Mouse (Mus musculus): ENCODE measurements around the gene Map2k4. TPM values are rescaled to one million over a fixed set of nuclear protein-coding genes. Genes with fewer than 3 reads are reported as not detected.

Map2k4 gene
- polyA plus RNA-seq, 1 experiment from 2014 or later: 82.5 TPM

DNA sequence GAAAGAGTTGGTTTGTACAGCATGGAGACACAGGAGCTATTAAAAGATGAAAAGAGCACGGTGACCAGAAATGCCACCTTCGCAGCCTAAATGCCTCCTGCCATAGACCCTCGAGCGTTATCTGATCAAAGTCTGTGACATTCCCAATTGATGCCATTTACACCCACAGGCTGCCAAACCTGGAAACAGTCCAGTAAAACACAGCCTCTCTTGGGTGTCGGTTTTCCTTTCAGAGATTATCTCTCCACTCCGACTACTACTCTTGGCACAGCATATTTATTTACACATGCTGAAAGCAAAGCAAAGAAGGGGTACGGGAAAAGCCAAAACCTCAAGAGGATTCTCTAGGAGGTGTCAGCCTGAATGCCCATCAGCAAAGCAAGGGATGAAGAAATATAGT lies 136.7 kb downstream of the Map2k4 start:
- Histone ChIP-seq H3K4me1 (ENCODE audit: control insufficient read depth, insufficient read depth, low read length) (no peaks in the 10 kb centered on the region), H3K4me3 (ENCODE audit: low read length) (no peak overlapping the region), H3K9ac (ENCODE audit: low read depth, low read length) (no peak overlapping the region), H3K27ac (ENCODE audit: low read depth, low read length) (no peak overlapping the region), H3K36me3 (ENCODE audit: control insufficient read depth, insufficient read depth, low read length) (no peaks in the 10 kb centered on the region), H3K9me3 (ENCODE audit: control insufficient read depth, low read length) (no peaks in the 10 kb centered on the region), H3K4me2 (replicated peaks; ENCODE audit: low read depth, low read length) (no peak overlapping the region), H3K27me3 (ENCODE audit: control insufficient read depth, insufficient read depth, low read length) (no peaks in the 10 kb centered on the region)
- 45% methylated on average over 7 of the region's 7 CpGs for WGBS
- ATAC-seq (ENCODE audit: low FRiP score, low TSS enrichment): no peak

DNA sequence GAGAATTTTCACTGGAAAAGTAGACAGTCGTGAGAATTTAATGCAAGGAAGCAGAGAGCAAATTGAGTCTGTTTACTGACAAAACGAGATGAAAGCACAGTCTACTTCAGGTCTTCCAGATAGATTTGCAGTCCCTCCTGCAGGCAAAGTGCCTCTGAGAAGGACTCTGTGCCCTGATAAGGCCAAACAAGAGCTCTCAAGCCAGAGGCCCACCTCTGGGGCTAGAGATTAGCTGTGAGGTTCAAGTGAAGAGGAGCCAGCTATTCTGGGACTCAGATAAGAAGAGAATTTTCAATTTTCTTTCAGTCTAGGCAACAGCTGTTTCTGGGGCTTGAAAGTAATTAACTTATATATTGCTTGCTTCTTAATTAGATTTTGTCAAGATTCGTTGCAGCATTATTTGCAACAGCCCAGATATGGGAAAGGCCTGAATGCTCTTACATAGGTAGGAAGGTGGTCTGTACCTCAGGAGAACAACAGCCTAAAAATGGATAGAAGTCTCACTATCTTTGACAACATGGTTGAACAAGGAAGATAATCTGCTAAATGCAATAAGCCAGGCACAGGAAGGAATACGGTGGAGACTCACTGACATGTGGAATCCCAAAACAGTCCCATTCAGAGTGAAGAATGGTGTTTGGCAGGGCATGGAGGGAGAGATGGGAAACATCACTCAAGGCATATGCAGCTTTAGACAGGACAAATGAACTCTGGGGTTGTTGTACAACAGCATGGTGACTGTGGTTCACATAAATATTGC lies 138.0 kb downstream of the Map2k4 start:
- no peak overlapping the region for H3K4me3 ChIP-seq (ENCODE audit: low read length)
- H3K9me3 ChIP-seq (ENCODE audit: control insufficient read depth, low read length): no peaks in the 10 kb centered on the region
- ATAC-seq (ENCODE audit: low FRiP score, low TSS enrichment): no peak
- no peak overlapping the region for H3K9ac ChIP-seq (ENCODE audit: low read depth, low read length)
- WGBS: 56% methylated on average over 4 of the region's 4 CpGs
- no peaks in the 10 kb centered on the region for H3K27me3 ChIP-seq (ENCODE audit: control insufficient read depth, insufficient read depth, low read length)
- H3K4me1 ChIP-seq (ENCODE audit: control insufficient read depth, insufficient read depth, low read length): no peaks in the 10 kb centered on the region
- no peaks in the 10 kb centered on the region for H3K36me3 ChIP-seq (ENCODE audit: control insufficient read depth, insufficient read depth, low read length)
- no peak overlapping the region for H3K27ac ChIP-seq (ENCODE audit: low read depth, low read length)
- no peak overlapping the region for H3K4me2 ChIP-seq (replicated peaks; ENCODE audit: low read depth, low read length)

DNA sequence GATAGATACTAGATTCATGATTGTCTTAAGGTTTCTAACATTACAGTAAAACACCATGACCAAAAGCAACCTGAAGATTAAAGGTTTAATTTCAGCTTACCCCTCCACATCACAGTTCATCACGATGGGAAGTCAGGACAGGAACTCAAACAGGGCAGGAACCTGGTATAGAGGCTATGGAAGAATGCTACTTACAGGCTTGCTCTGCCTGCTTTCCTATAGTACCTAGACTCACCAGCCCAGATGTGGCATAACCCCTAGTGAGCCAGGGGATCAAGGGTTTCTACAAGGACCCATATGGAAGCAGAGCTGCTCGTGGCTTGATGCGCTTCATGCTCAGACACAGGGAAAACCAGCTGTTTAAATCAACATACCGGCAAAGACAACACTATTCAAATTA lies 138.6 kb downstream of the Map2k4 start:
- Histone ChIP-seq H3K4me1 (ENCODE audit: control insufficient read depth, insufficient read depth, low read length) (no peaks in the 10 kb centered on the region), H3K4me2 (replicated peaks; ENCODE audit: low read depth, low read length) (no peak overlapping the region), H3K9ac (ENCODE audit: low read depth, low read length) (no peak overlapping the region), H3K9me3 (ENCODE audit: control insufficient read depth, low read length) (no peaks in the 10 kb centered on the region), H3K27ac (ENCODE audit: low read depth, low read length) (no peak overlapping the region), H3K36me3 (ENCODE audit: control insufficient read depth, insufficient read depth, low read length) (no peaks in the 10 kb centered on the region), H3K27me3 (ENCODE audit: control insufficient read depth, insufficient read depth, low read length) (no peaks in the 10 kb centered on the region), H3K4me3 (ENCODE audit: low read length) (no peak overlapping the region)
- no peak for ATAC-seq (ENCODE audit: low FRiP score, low TSS enrichment)
- WGBS: 74% methylated on average over 4 of the region's 4 CpGs

DNA sequence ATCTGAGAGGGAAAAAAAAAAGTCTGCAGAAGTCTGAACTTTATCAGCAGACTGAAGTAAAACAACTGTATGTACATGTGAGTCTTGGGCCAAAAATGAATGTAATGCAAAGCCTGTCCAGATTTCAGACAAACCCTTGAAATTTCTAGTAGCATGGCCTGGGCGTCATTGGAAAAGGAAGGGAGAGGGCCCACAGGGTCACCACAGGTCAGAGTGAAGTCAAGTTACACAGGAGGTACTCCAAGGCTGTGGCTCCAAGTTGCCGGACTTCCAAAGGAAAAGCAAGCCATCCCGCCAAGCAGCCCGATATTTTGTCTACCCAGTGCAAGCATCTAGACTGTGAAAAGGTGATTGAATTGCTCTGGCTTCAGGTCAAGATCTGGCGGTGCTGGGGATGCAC lies 141.8 kb downstream of the Map2k4 start:
- WGBS: 39% methylated on average over 5 of the region's 5 CpGs
- Histone ChIP-seq H3K9ac (ENCODE audit: low read depth, low read length) (no peak overlapping the region), H3K27ac (ENCODE audit: low read depth, low read length) (no peak overlapping the region)

DNA sequence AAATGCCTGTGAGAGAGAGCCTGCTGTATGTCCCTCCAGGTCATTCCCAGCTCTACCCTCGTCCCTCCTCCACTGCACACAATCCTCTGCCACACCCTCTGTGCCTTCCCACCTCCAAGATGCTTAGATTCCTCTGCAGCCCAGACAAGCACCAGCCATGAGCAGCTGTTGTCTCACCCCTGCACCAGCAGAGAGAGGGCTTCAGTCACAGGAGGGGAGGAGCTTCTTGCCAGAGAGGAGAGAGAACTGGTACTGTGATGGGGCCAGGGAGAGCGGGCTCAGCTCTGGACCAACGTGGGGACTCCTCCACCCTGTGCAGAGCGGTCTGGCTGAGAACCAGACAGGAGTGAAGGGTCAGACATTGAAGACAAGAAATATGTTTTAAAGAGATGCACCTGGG lies 143.6 kb downstream of the Map2k4 start:
- ATAC-seq (ENCODE audit: low FRiP score, low TSS enrichment): no peak
- H3K4me3 ChIP-seq (ENCODE audit: low read length): no peak overlapping the region
- H3K27me3 ChIP-seq (ENCODE audit: control insufficient read depth, insufficient read depth, low read length): no peaks in the 10 kb centered on the region
- no peaks in the 10 kb centered on the region for H3K4me1 ChIP-seq (ENCODE audit: control insufficient read depth, insufficient read depth, low read length)
- no peak overlapping the region for H3K4me2 ChIP-seq (replicated peaks; ENCODE audit: low read depth, low read length)
- no peaks in the 10 kb centered on the region for H3K9me3 ChIP-seq (ENCODE audit: control insufficient read depth, low read length)
- no peaks in the 10 kb centered on the region for H3K36me3 ChIP-seq (ENCODE audit: control insufficient read depth, insufficient read depth, low read length)
- 44% methylated on average over 4 of the region's 4 CpGs for WGBS
- no peak overlapping the region for H3K27ac ChIP-seq (ENCODE audit: low read depth, low read length)
- H3K9ac ChIP-seq (ENCODE audit: low read depth, low read length): no peak overlapping the region

More for the DNA sequence above, 141.8 kb downstream of the Map2k4 start:
- Histone ChIP-seq H3K36me3 (ENCODE audit: control insufficient read depth, insufficient read depth, low read length) (no peaks in the 10 kb centered on the region), H3K9me3 (ENCODE audit: control insufficient read depth, low read length) (no peaks in the 10 kb centered on the region), H3K4me3 (ENCODE audit: low read length) (no peak overlapping the region), H3K4me2 (replicated peaks; ENCODE audit: low read depth, low read length) (no peak overlapping the region), H3K27me3 (ENCODE audit: control insufficient read depth, insufficient read depth, low read length) (no peaks in the 10 kb centered on the region), H3K4me1 (ENCODE audit: control insufficient read depth, insufficient read depth, low read length) (no peaks in the 10 kb centered on the region)
- ATAC-seq (ENCODE audit: low FRiP score, low TSS enrichment): 0 out of 2 replicates have a peak, but pooled peaks have one; percentile 16

DNA sequence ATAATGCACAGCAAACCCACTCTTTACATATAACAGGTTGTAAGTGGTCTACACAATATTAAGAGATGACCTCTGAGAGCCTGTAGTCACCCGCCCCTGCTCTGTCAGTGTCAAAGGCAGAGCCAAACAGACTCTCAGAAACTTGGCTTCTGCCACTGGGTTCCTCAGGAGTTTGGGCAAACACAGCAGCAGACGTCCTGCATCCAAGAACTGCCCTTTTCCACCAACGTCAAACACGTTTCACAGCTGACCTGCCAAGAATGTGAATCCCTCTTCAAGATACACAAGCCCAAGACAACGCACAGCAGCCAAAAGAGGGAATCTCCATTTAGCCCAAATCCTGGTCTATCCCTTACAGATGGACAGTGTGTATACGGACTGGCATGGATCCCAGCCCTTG lies 147.8 kb downstream of the Map2k4 start:
- 82% methylated on average over 6 of the region's 6 CpGs for WGBS
- no peak overlapping the region for H3K27ac ChIP-seq (ENCODE audit: low read depth, low read length)
- ATAC-seq (ENCODE audit: low FRiP score, low TSS enrichment): no peak
- H3K9me3 ChIP-seq (ENCODE audit: control insufficient read depth, low read length): no peaks in the 10 kb centered on the region
- H3K9ac ChIP-seq (ENCODE audit: low read depth, low read length): no peak overlapping the region
- no peaks in the 10 kb centered on the region for H3K27me3 ChIP-seq (ENCODE audit: control insufficient read depth, insufficient read depth, low read length)
- H3K4me2 ChIP-seq (replicated peaks; ENCODE audit: low read depth, low read length): no peak overlapping the region
- no peaks in the 10 kb centered on the region for H3K4me1 ChIP-seq (ENCODE audit: control insufficient read depth, insufficient read depth, low read length)
- H3K4me3 ChIP-seq (ENCODE audit: low read length): no peak overlapping the region
- no peaks in the 10 kb centered on the region for H3K36me3 ChIP-seq (ENCODE audit: control insufficient read depth, insufficient read depth, low read length)

MicroRNAs encoded within 50 kb of the gene (microRNA counts, 519-probe panel; counts per million panel counts)
- microRNA mmu-miR-744: not detected

Small RNA genes within 50 kb of the gene (microRNA-seq; reads per million reads assigned to microRNA genes)
- 8,602 reads per million, percentile 95 among the genes with 10 or more reads in this experiment for gene Mir744

Other genes starting within 250 kb of the Map2k4 start
- gene Zkscan6, start 18.9 kb upstream of the Map2k4 start, polyA plus RNA-seq (2014; fragmentation: Nextera tagmentation; extraction: Ambion mirVana): 10.4 and 13.4 TPM in 2 replicates